Mouse (Mus musculus): ENCODE measurements around the gene Tmem9b.
A peak's percentile ranks its signal among the peaks of the same experiment; 100 is the strongest.

Tmem9b gene

GRCm38 (mm10) chr7:109739822-109740370 is 12.8 kb downstream of the Tmem9b start:
- no peak for DNase-seq (ENCODE audit: low read depth, low spot score)

- no peak for DNase-seq (ENCODE audit: low read depth, low spot score)
Observed at GRCm38 (mm10) chr7:109734806-109735205, 17.9 kb downstream of the Tmem9b start.

GRCm38 (mm10) chr7:109731626-109732025 is 21.0 kb downstream of the Tmem9b start, which contains the start of gene Ascl3:
Gene Ascl3 (minus strand): TSS chr7:109731726.
- no peak for DNase-seq (ENCODE audit: low read depth, low spot score)

- peak; percentile 25 for DNase-seq (ENCODE audit: low read depth, low spot score)
Observed at GRCm38 (mm10) chr7:109723697-109724096, 29.0 kb downstream of the Tmem9b start, which contains the start of gene BC051019. Gene BC051019 (minus strand): TSS chr7:109723850.

- DNase-seq (ENCODE audit: low read depth, low spot score) = peak; percentile 34
Observed at GRCm38 (mm10) chr7:109723114-109723513, 29.6 kb downstream of the Tmem9b start.

- DNase-seq (ENCODE audit: low read depth, low spot score) = peak; percentile 87
Observed at GRCm38 (mm10) chr7:109722618-109723017, 30.1 kb downstream of the Tmem9b start.

GRCm38 (mm10) chr7:109719286-109719685 is 33.4 kb downstream of the Tmem9b start:
- peak; percentile 64 for DNase-seq (ENCODE audit: low read depth, low spot score)

- DNase-seq (ENCODE audit: low read depth, low spot score) = no peak
Observed at GRCm38 (mm10) chr7:109713434-109713982, 39.2 kb downstream of the Tmem9b start.

GRCm38 (mm10) chr7:109712198-109712597 is 40.5 kb downstream of the Tmem9b start:
- no peak for DNase-seq (ENCODE audit: low read depth, low spot score)

- no peak for DNase-seq (ENCODE audit: low read depth, low spot score)
Observed at GRCm38 (mm10) chr7:109710069-109710468, 42.6 kb downstream of the Tmem9b start.

- peak; percentile 63 for DNase-seq (ENCODE audit: low read depth, low spot score)
Observed at GRCm38 (mm10) chr7:109708961-109709382, 43.7 kb downstream of the Tmem9b start.

- DNase-seq (ENCODE audit: low read depth, low spot score) = peak; percentile 36
Observed at GRCm38 (mm10) chr7:109707023-109707785, 45.5 kb downstream of the Tmem9b start.

GRCm38 (mm10) chr7:109704461-109704860 is 48.2 kb downstream of the Tmem9b start:
- DNase-seq (ENCODE audit: low read depth, low spot score) = no peak

- no peak for DNase-seq (ENCODE audit: low read depth, low spot score)
Observed at GRCm38 (mm10) chr7:109704016-109704377, 48.7 kb downstream of the Tmem9b start.

- DNase-seq (ENCODE audit: low read depth, low spot score) = peak; percentile 98
Observed at GRCm38 (mm10) chr7:109703190-109704015, 49.3 kb downstream of the Tmem9b start, which contains the start of the genes St5 and Akip1. Gene St5 (minus strand): TSS chr7:109703605. Gene Akip1 (plus strand): TSS chr7:109703690.

GRCm38 (mm10) chr7:109702721-109703120 is 50.0 kb downstream of the Tmem9b start:
- DNase-seq (ENCODE audit: low read depth, low spot score) = peak; percentile 35

- peak; percentile 89 for DNase-seq (ENCODE audit: low read depth, low spot score)
Observed at GRCm38 (mm10) chr7:109700213-109700612, 52.5 kb downstream of the Tmem9b start.

- peak; percentile 94 for DNase-seq (ENCODE audit: low read depth, low spot score)
Observed at GRCm38 (mm10) chr7:109695339-109695726, 57.3 kb downstream of the Tmem9b start.

- DNase-seq (ENCODE audit: low read depth, low spot score) = peak; percentile 82
Observed at GRCm38 (mm10) chr7:109694576-109695338, 57.9 kb downstream of the Tmem9b start.

- no peak for DNase-seq (ENCODE audit: low read depth, low spot score)
Observed at GRCm38 (mm10) chr7:109690961-109691360, 61.7 kb downstream of the Tmem9b start.

GRCm38 (mm10) chr7:109690101-109690500 is 62.6 kb downstream of the Tmem9b start:
- DNase-seq (ENCODE audit: low read depth, low spot score) = peak; percentile 49

Data from R1 (cell line).